Mouse (Mus musculus) brain, embryonic 14.5 days (tissue): Measurements from ENCODE around the gene Hip1.

Experiments used
- CTCF ChIP-seq: fragments of 200-500 bp; IDR thresholded peaks from 2 replicates; pipeline ENCODE4 v1.5.1; 2012; ENCODE audit warnings: inconsistent platforms, mild to moderate bottlenecking, moderate library complexity, borderline replicate concordance; ENCODE audit not compliant: insufficient read depth, insufficient read length; ENCODE audit errors: extremely low read depth
- POLR2A ChIP-seq: fragments of 200-500 bp; IDR thresholded peaks from 2 replicates; pipeline ENCODE4 v1.6.1; 2012; ENCODE audit warnings: mild to moderate bottlenecking, inconsistent platforms, borderline replicate concordance; ENCODE audit not compliant: poor library complexity, insufficient read depth, insufficient read length, severe bottlenecking; ENCODE audit errors: extremely low read depth

GRCm38 (mm10) chr5:135589996-135590784, 45.3 kb upstream of the Hip1 start:
- TF ChIP-seq CTCF (no peak), POLR2A (no peak)
